Mouse (Mus musculus): ENCODE measurements at regions not wholly inside any gene's neighbourhood (a gene's known extent, or its start where the extent isn't known, plus 50 kb on each side); places are given as distances from the start of the nearest gene placed in this dataset.

DNA sequence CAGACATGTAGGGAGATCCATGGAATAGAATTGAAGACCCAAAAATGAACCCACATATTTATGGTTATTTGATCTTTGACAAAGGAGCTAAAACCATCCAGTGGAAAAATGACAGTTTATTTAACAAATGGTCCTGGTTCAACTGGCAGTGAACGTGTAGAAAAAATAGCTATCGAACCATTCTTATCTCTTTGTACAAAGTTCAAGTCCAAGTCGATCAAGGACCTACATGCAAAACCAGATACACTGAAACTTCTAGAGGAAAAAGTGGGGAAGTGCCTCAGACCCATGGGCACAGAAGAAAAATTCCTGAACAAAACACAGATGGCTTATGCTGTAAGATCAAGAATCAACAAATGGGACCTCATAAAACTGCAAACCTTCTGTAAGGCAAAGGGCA, 306.2 kb downstream of the Slc6a15 start:
- no peak for TF ChIP-seq CTCF (IDR thresholded peaks at IDR 0.05; ENCODE audit: low read depth)
- TF ChIP-seq EP300 (IDR thresholded peaks at IDR 0.05; ENCODE audit: low read depth), result no peak

Data from heart, postnatal 0 days (tissue).